Comparison of ENCODE assay signal across 9 mouse cellular contexts in the genomic region with DNA sequence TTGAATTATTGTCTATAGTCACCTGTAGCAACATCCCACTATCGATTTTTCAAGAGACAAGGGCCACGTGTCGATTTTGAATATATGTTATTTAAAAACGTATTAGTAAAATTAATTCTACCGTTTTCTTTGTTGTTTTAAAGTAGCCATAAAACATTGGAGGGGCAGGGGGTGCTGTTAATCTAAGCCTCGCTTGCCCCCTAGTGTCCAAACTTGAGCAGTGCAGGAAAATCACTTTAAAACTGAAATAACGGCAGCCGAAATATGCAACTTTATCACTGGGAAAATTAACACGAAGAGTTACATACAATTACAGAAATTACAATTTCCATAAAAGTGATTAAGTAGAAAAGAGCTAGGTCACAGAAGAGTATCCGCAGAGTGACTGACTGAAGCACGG. TPM values are rescaled to one million over a fixed set of nuclear protein-coding genes. Genes with fewer than 3 reads are reported as not detected.
DNase-seq lines count a peak whose midpoint lies in the region; ATAC-seq and TF ChIP-seq lines count a peak whose summit lies in the region.
"Had no signal": no experiment of that assay in that cellular context is flagged by ENCODE, and none has a peak within 500 bp of the region (broad histone marks: within the 10 kb centered on the region; RNA-seq: fewer than 3 reads in every experiment).

No protein-coding gene starts in this region.

- no peak for ATAC-seq in midbrain, embryonic 11.5 days (ENCODE audit: low FRiP score)

- H3K4me2 ChIP-seq in midbrain, embryonic 11.5 days, result no peak overlapping the region
- H3K4me2 ChIP-seq: neural tube, embryonic 13.5 days had no signal

- peak; percentile 88 for TF ChIP-seq CTCF in layer of hippocampus, adult 2 months (conservative IDR thresholded peaks at IDR 0.05)

- no peak overlapping the region for H3K4me3 ChIP-seq in midbrain, embryonic 11.5 days (ENCODE audit: low read depth, low read length)
- H3K4me3 ChIP-seq in midbrain, embryonic 10.5 days, result no peak overlapping the region
- H3K4me3 ChIP-seq in layer of hippocampus, adult 2 months, result no peak overlapping the region
- H3K4me3 ChIP-seq: neural tube, embryonic 13.5 days had no signal

- H3K27me3 ChIP-seq in midbrain, embryonic 11.5 days (ENCODE audit: control insufficient read depth, insufficient read depth, low read length), result no peaks in the 10 kb centered on the region
- peaks cover 9% of the 10 kb centered on the region for H3K27me3 ChIP-seq in midbrain, embryonic 10.5 days (ENCODE audit: low read depth, poor library complexity, severe bottlenecking)

- H3K9me3 ChIP-seq in midbrain, embryonic 11.5 days (ENCODE audit: control insufficient read depth, low read length), result no peaks in the 10 kb centered on the region
- no peaks in the 10 kb centered on the region for H3K9me3 ChIP-seq in midbrain, embryonic 10.5 days (replicated peaks)
- H3K9me3 ChIP-seq: neural tube, embryonic 13.5 days had no signal

- H3K36me3 ChIP-seq in midbrain, embryonic 11.5 days (ENCODE audit: control insufficient read depth, insufficient read depth, low read length), result no peaks in the 10 kb centered on the region
- no peaks in the 10 kb centered on the region for H3K36me3 ChIP-seq in midbrain, embryonic 10.5 days
- H3K36me3 ChIP-seq: neural tube, embryonic 13.5 days had no signal

- H3K4me1 ChIP-seq in midbrain, embryonic 11.5 days (ENCODE audit: control insufficient read depth, insufficient read depth, low read length), result no peaks in the 10 kb centered on the region
- no peaks in the 10 kb centered on the region for H3K4me1 ChIP-seq in midbrain, embryonic 10.5 days
- H3K4me1 ChIP-seq: neural tube, embryonic 13.5 days had no signal

- H3K27ac ChIP-seq in midbrain, embryonic 11.5 days (ENCODE audit: low read depth, low read length), result no peak overlapping the region
- no peak overlapping the region for H3K27ac ChIP-seq in midbrain, embryonic 10.5 days (replicated peaks)
- H3K27ac ChIP-seq in layer of hippocampus, adult 2 months, result no peak overlapping the region
- H3K27ac ChIP-seq: neural tube, embryonic 13.5 days had no signal

- WGBS in midbrain, embryonic 11.5 days, result 26% methylated on average over 11 of the region's 11 CpGs
- 30% methylated on average over 11 of the region's 11 CpGs for WGBS in midbrain, embryonic 10.5 days

- no peak overlapping the region for H3K9ac ChIP-seq in midbrain, embryonic 11.5 days (ENCODE audit: low read length)
- H3K9ac ChIP-seq: neural tube, embryonic 13.5 days had no signal

- DNase-seq in cerebellum, adult 9-10 months, result peak; percentile 26
- no peak for DNase-seq in cerebellum, adult 11 months
- peak; percentile 93 for DNase-seq in midbrain, embryonic 11.5 days (ENCODE audit: low spot score, missing footprints)
- DNase-seq in midbrain, embryonic 10.5 days (ENCODE audit: low spot score), result no peak
- peak; percentile 13 to 30 for DNase-seq in cerebellum, postnatal 36 days
- peak; percentile 38 to 51 for DNase-seq in layer of hippocampus, adult 2 months (ENCODE audit: low spot score in 2 of 2)
- peak; percentile 38 for DNase-seq in naive thymus-derived CD4-positive, alpha-beta T cell, adult 2 months (ENCODE audit: low read depth)
- DNase-seq in ovary, postnatal 10 days (ENCODE audit: low spot score), result no peak

RNA-seq across cellular contexts. Expression of gene Fam19a4, which starts 55.2 kb away (rescaled TPM):
- polyA plus RNA-seq in midbrain, embryonic 11.5 days (2014; fragmentation: Nextera tagmentation; extraction: Ambion mirVana), result 4.1 and 4.7 TPM in 2 replicates
- polyA plus RNA-seq in midbrain, embryonic 10.5 days (2016; fragmentation: Nextera tagmentation; extraction: Ambion mirVana), result 1.8 and 3.0 TPM in 2 replicates
- total RNA-seq in layer of hippocampus, adult 2 months (2021), result not detected

Comparison
In these comparisons a context has a peak if more than half of its experiments do, and no peak if none do; other contexts are left out.
1. DNase-seq: peak in cerebellum, adult 9-10 months (single experiment), midbrain, embryonic 11.5 days (single experiment), cerebellum, postnatal 36 days (2 of 2), layer of hippocampus, adult 2 months (2 of 2) and naive thymus-derived CD4-positive, alpha-beta T cell, adult 2 months (single experiment); none in cerebellum, adult 11 months (single experiment), midbrain, embryonic 10.5 days (single experiment) and ovary, postnatal 10 days (single experiment).